Mouse (Mus musculus) ovary, postnatal 10 days (tissue): Measurements from ENCODE around the gene Ctbp2.
A peak's percentile ranks its signal among the peaks of the same experiment; 100 is the strongest.

ENCODE experiments used
- DNase-seq: peaks from one replicate; pipeline ENCODE4 v3.0.0; 2022; ENCODE audit warnings: low spot score

Ctbp2 gene

GRCm38 (mm10) chr7:133123999-133124700 is at the start of gene Ctbp2:
TSS of gene Ctbp2 (minus strand) at chr7:133124354.
- peak; percentile 91 for DNase-seq

GRCm38 (mm10) chr7:133171403-133172032 is 47.4 kb upstream of the Ctbp2 start:
- peak; percentile 41 for DNase-seq

GRCm38 (mm10) chr7:133168928-133169327 is 44.8 kb upstream of the Ctbp2 start:
- DNase-seq: no peak

GRCm38 (mm10) chr7:133167903-133168302 is 43.7 kb upstream of the Ctbp2 start:
- DNase-seq: no peak

GRCm38 (mm10) chr7:133164770-133165169 is 40.6 kb upstream of the Ctbp2 start:
- no peak for DNase-seq

GRCm38 (mm10) chr7:133163011-133163410 is 38.9 kb upstream of the Ctbp2 start:
- DNase-seq: no peak

GRCm38 (mm10) chr7:133162131-133162530 is 38.0 kb upstream of the Ctbp2 start:
- no peak for DNase-seq

GRCm38 (mm10) chr7:133161362-133162080 is 37.4 kb upstream of the Ctbp2 start:
- no peak for DNase-seq

GRCm38 (mm10) chr7:133159519-133159918 is 35.4 kb upstream of the Ctbp2 start:
- DNase-seq: no peak

GRCm38 (mm10) chr7:133155621-133156020 is 31.5 kb upstream of the Ctbp2 start:
- DNase-seq: no peak

- no peak for DNase-seq
Observed at GRCm38 (mm10) chr7:133154846-133155245, 30.7 kb upstream of the Ctbp2 start.

GRCm38 (mm10) chr7:133139689-133140336 is 15.7 kb upstream of the Ctbp2 start:
- DNase-seq: no peak

GRCm38 (mm10) chr7:133133552-133133951 is 9.4 kb upstream of the Ctbp2 start:
- DNase-seq: no peak

- no peak for DNase-seq
Observed at GRCm38 (mm10) chr7:133132702-133133101, 8.5 kb upstream of the Ctbp2 start.

- no peak for DNase-seq
Observed at GRCm38 (mm10) chr7:133124701-133125485, 739 bp upstream of the Ctbp2 start.

- peak; percentile 53 for DNase-seq
Observed at GRCm38 (mm10) chr7:133123244-133123998, 733 bp downstream of the Ctbp2 start, which contains the start of gene Fgfr2. TSS of gene Fgfr2 (minus strand) at chr7:133123350.

- peak; percentile 51 for DNase-seq
Observed at GRCm38 (mm10) chr7:133122379-133123243, 1.5 kb downstream of the Ctbp2 start.

- no peak for DNase-seq
Observed at GRCm38 (mm10) chr7:133121661-133122378, 2.3 kb downstream of the Ctbp2 start.

GRCm38 (mm10) chr7:133121080-133121607 is 3.0 kb downstream of the Ctbp2 start:
- no peak for DNase-seq
